Mouse (Mus musculus) gastrocnemius, postnatal 14 days (tissue): ENCODE data around the gene Kctd7. TPM values are rescaled to one million over a fixed set of nuclear protein-coding genes. Genes with fewer than 3 reads are reported as not detected.
A peak's percentile ranks its signal among the peaks of the same experiment; 100 is the strongest.

Experiments used
- DNase-seq: peaks from one replicate; pipeline ENCODE4 v3.0.0; 2021; ENCODE audit warnings: mixed read lengths
- intact Hi-C: fragments of 180-260 bp; cut with DNase I; formaldehyde crosslinking; loops from one replicate; pipeline ENCODE4 v1.15.1; 2025; ENCODE audit warnings: low total_unique reads
- long read RNA-seq, 2 experiments: library from polyadenylated mRNA; stranded (forward); transcript quantifications; one replicate each; pipeline ENCODE4 v2.0.0; 2021
- total RNA-seq, 2 experiments: library from RNA; stranded (reverse); gene quantifications; 2 replicates each; pipeline ENCODE4 v1.2.3; 2021

Gene Kctd7
- 1 to 10 TPM; 1.7 to 3.1 TPM for total RNA-seq
- long read RNA-seq, experiment 1, full-length matches to known transcripts, result 1 of 1 reads
- long read RNA-seq, experiment 1, partial matches to known transcripts, result 0 of 1 reads
- long read RNA-seq, experiment 1, other reads (novel, unspliced or antisense), result 0 of 1 reads
- long read RNA-seq, experiment 2, full-length matches to known transcripts, result 1 of 2 reads
- long read RNA-seq, experiment 2, partial matches to known transcripts, result 0 of 2 reads
- long read RNA-seq, experiment 2, other reads (novel, unspliced or antisense), result 1 of 2 reads

GRCm38 (mm10) chr5:130144334-130145312 lies at the start of gene Kctd7:
Gene Kctd7 (plus strand): TSS chr5:130144861.
- intact Hi-C loops, result no loop called here

GRCm38 (mm10) chr5:130096754-130097153 lies 47.9 kb upstream of the Kctd7 start:
- DNase-seq, result no peak
- intact Hi-C loops, result no loop called here

More at GRCm38 (mm10) chr5:130144334-130145312, at the start of gene Kctd7:
- peak; percentile 96 for DNase-seq

GRCm38 (mm10) chr5:130097837-130098236 lies 46.8 kb upstream of the Kctd7 start:
- intact Hi-C loops, result no loop called here
- no peak for DNase-seq

GRCm38 (mm10) chr5:130101724-130102123 lies 42.9 kb upstream of the Kctd7 start:
- DNase-seq, result no peak
- intact Hi-C loops, result no loop called here

GRCm38 (mm10) chr5:130109348-130109747 lies 35.3 kb upstream of the Kctd7 start:
- intact Hi-C loops, result no loop called here
- DNase-seq, result no peak

- no peak for DNase-seq
- intact Hi-C loops, result no loop called here
Observed at GRCm38 (mm10) chr5:130110632-130111464, 33.8 kb upstream of the Kctd7 start.

GRCm38 (mm10) chr5:130112653-130113052 lies 32.0 kb upstream of the Kctd7 start:
- intact Hi-C loops, result no loop called here
- DNase-seq, result no peak

GRCm38 (mm10) chr5:130116116-130116515 lies 28.5 kb upstream of the Kctd7 start:
- intact Hi-C loops, result no loop called here
- no peak for DNase-seq

GRCm38 (mm10) chr5:130116857-130117256 lies 27.8 kb upstream of the Kctd7 start:
- DNase-seq, result no peak
- intact Hi-C loops, result no loop called here

- intact Hi-C loops, result no loop called here
- no peak for DNase-seq
Observed at GRCm38 (mm10) chr5:130117932-130118331, 26.7 kb upstream of the Kctd7 start.

GRCm38 (mm10) chr5:130119236-130119635 lies 25.4 kb upstream of the Kctd7 start:
- intact Hi-C loops, result no loop called here
- no peak for DNase-seq

GRCm38 (mm10) chr5:130120070-130120736 lies 24.5 kb upstream of the Kctd7 start:
- DNase-seq, result no peak
- intact Hi-C loops, result no loop called here

GRCm38 (mm10) chr5:130120904-130121303 lies 23.8 kb upstream of the Kctd7 start:
- intact Hi-C loops, result no loop called here
- DNase-seq, result peak; percentile 75

- intact Hi-C loops, result no loop called here
- DNase-seq, result no peak
Observed at GRCm38 (mm10) chr5:130122355-130122754, 22.3 kb upstream of the Kctd7 start.

- intact Hi-C loops, result no loop called here
- no peak for DNase-seq
Observed at GRCm38 (mm10) chr5:130124271-130124670, 20.4 kb upstream of the Kctd7 start.

GRCm38 (mm10) chr5:130128686-130129523 lies 15.8 kb upstream of the Kctd7 start:
- DNase-seq, result peak; percentile 35
- intact Hi-C loops, result no loop called here

- intact Hi-C loops, result no loop called here
- no peak for DNase-seq
Observed at GRCm38 (mm10) chr5:130129524-130129793, 15.2 kb upstream of the Kctd7 start.

- no peak for DNase-seq
- intact Hi-C loops, result loop anchor here (5.0 kb wide), 1 partner anchor 89 kb away; no protein-coding TSS in a partner anchor
Observed at GRCm38 (mm10) chr5:130136597-130136996, 8.1 kb upstream of the Kctd7 start.
